Mouse (Mus musculus) ES-E14 (cell line): Measurements from ENCODE around the gene Clstn3.

ENCODE experiments used
- MAFK ChIP-seq: IDR thresholded peaks from 2 replicates; pipeline ENCODE4 v1.6.1; 2014; ENCODE audit warnings: mild to moderate bottlenecking, low read depth, low read length, inconsistent platforms; ENCODE audit not compliant: insufficient read depth
- ZC3H11A ChIP-seq: IDR thresholded peaks from 2 replicates; pipeline ENCODE4 v1.6.1; 2012; ENCODE audit warnings: low read depth, mild to moderate bottlenecking, inconsistent platforms, low read length, borderline replicate concordance

- TF ChIP-seq MAFK = no peak
- no peak for TF ChIP-seq ZC3H11A
Observed at GRCm38 (mm10) chr6:124436245-124436644, 28.3 kb downstream of the Clstn3 start.
